Mouse (Mus musculus): ENCODE measurements at regions not wholly inside any gene's neighbourhood (a gene's known extent, or its start where the extent isn't known, plus 50 kb on each side); places are given as distances from the start of the nearest gene placed in this dataset.
A peak's percentile ranks its signal among the peaks of the same experiment; 100 is the strongest.

- Histone ChIP-seq H3K27ac (replicated peaks; ENCODE audit: low read depth, low read length) (no peak overlapping the region), H3K4me3 (ENCODE audit: low read depth, low read length) (no peak overlapping the region), H3K27me3 (ENCODE audit: control insufficient read depth, insufficient read depth, low read length) (no peaks in the 10 kb centered on the region), H3K4me2 (ENCODE audit: low read depth, severe bottlenecking) (no peak overlapping the region), H3K9ac (ENCODE audit: low read length) (no peak overlapping the region), H3K4me1 (ENCODE audit: control insufficient read depth, insufficient read depth, low read length) (no peaks in the 10 kb centered on the region), H3K36me3 (ENCODE audit: control insufficient read depth, insufficient read depth, low read length) (no peaks in the 10 kb centered on the region), H3K9me3 (ENCODE audit: control insufficient read depth, low read length) (no peaks in the 10 kb centered on the region)
- ATAC-seq (ENCODE audit: insufficient number of reproducible peaks, low FRiP score, low TSS enrichment, low read depth) (no peak), DNase-seq (ENCODE audit: low spot score) (no peak)
- WGBS = 89% methylated on average over 6 of the region's 6 CpGs
Observed at GRCm38 (mm10) chr4:127545106-127545505, 187.1 kb upstream of the Gjb5 start.

- no peak for DNase-seq (ENCODE audit: low spot score)
- Histone ChIP-seq H3K27me3 (ENCODE audit: control insufficient read depth, insufficient read depth, low read length) (no peaks in the 10 kb centered on the region), H3K9me3 (ENCODE audit: control insufficient read depth, low read length) (no peaks in the 10 kb centered on the region), H3K4me2 (ENCODE audit: low read depth, severe bottlenecking) (no peak overlapping the region), H3K27ac (replicated peaks; ENCODE audit: low read depth, low read length) (no peak overlapping the region), H3K4me3 (ENCODE audit: low read depth, low read length) (no peak overlapping the region), H3K36me3 (ENCODE audit: control insufficient read depth, insufficient read depth, low read length) (no peaks in the 10 kb centered on the region), H3K9ac (ENCODE audit: low read length) (no peak overlapping the region), H3K4me1 (ENCODE audit: control insufficient read depth, insufficient read depth, low read length) (no peaks in the 10 kb centered on the region)
- 89% methylated on average over 2 of the region's 2 CpGs for WGBS
- ATAC-seq (ENCODE audit: insufficient number of reproducible peaks, low FRiP score, low TSS enrichment, low read depth) = no peak
Observed at GRCm38 (mm10) chr4:127543276-127543675, 185.3 kb upstream of the Gjb5 start.

DNA sequence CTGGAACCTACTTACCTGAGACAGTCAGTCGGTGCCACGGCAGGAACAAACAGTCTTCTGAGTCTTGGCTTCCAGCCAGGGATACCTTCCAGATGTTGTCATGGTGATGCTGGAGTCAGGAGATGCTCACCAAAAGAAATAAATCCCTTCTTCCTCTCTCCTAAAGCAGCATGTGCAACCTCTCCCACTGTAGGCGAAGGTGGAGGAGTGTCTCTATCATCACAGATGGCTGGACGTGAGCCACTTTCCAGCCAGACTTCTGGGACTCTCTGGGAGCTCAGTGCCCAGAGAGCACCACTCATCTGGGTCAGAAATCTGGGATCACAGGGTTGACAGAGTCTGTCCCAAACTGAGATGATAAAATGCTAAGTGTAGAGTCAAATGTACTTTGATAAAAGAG, 184.8 kb upstream of the Gjb5 start:
- H3K4me1 ChIP-seq (ENCODE audit: control insufficient read depth, insufficient read depth, low read length) = no peaks in the 10 kb centered on the region
- no peak overlapping the region for H3K4me3 ChIP-seq (ENCODE audit: low read depth, low read length)
- no peak overlapping the region for H3K4me2 ChIP-seq (ENCODE audit: low read depth, severe bottlenecking)
- ATAC-seq (ENCODE audit: insufficient number of reproducible peaks, low FRiP score, low TSS enrichment, low read depth) = no peak
- no peaks in the 10 kb centered on the region for H3K9me3 ChIP-seq (ENCODE audit: control insufficient read depth, low read length)
- no peaks in the 10 kb centered on the region for H3K27me3 ChIP-seq (ENCODE audit: control insufficient read depth, insufficient read depth, low read length)
- H3K36me3 ChIP-seq (ENCODE audit: control insufficient read depth, insufficient read depth, low read length) = no peaks in the 10 kb centered on the region
- DNase-seq (ENCODE audit: low spot score) = no peak
- no peak overlapping the region for H3K27ac ChIP-seq (replicated peaks; ENCODE audit: low read depth, low read length)
- 90% methylated on average over 4 of the region's 4 CpGs for WGBS
- no peak overlapping the region for H3K9ac ChIP-seq (ENCODE audit: low read length)

GRCm38 (mm10) chr4:127536952-127537351, 179.0 kb upstream of the Gjb5 start:
- no peaks in the 10 kb centered on the region for H3K27me3 ChIP-seq (ENCODE audit: control insufficient read depth, insufficient read depth, low read length)
- DNase-seq (ENCODE audit: low spot score) (peak; percentile 25), ATAC-seq (ENCODE audit: insufficient number of reproducible peaks, low FRiP score, low TSS enrichment, low read depth) (no peak)
- H3K4me3 ChIP-seq (ENCODE audit: low read depth, low read length) = no peak overlapping the region
- no peaks in the 10 kb centered on the region for H3K36me3 ChIP-seq (ENCODE audit: control insufficient read depth, insufficient read depth, low read length)
- WGBS = 45% methylated on average over 5 of the region's 5 CpGs
- H3K4me1 ChIP-seq (ENCODE audit: control insufficient read depth, insufficient read depth, low read length) = no peaks in the 10 kb centered on the region
- no peak overlapping the region for H3K9ac ChIP-seq (ENCODE audit: low read length)
- H3K4me2 ChIP-seq (ENCODE audit: low read depth, severe bottlenecking) = no peak overlapping the region
- no peak overlapping the region for H3K27ac ChIP-seq (replicated peaks; ENCODE audit: low read depth, low read length)
- no peaks in the 10 kb centered on the region for H3K9me3 ChIP-seq (ENCODE audit: control insufficient read depth, low read length)

GRCm38 (mm10) chr4:127535630-127536029, 177.6 kb upstream of the Gjb5 start:
- Histone ChIP-seq H3K27ac (replicated peaks; ENCODE audit: low read depth, low read length) (no peak overlapping the region), H3K36me3 (ENCODE audit: control insufficient read depth, insufficient read depth, low read length) (no peaks in the 10 kb centered on the region), H3K9me3 (ENCODE audit: control insufficient read depth, low read length) (no peaks in the 10 kb centered on the region), H3K27me3 (ENCODE audit: control insufficient read depth, insufficient read depth, low read length) (no peaks in the 10 kb centered on the region), H3K4me1 (ENCODE audit: control insufficient read depth, insufficient read depth, low read length) (no peaks in the 10 kb centered on the region), H3K4me3 (ENCODE audit: low read depth, low read length) (no peak overlapping the region), H3K9ac (ENCODE audit: low read length) (no peak overlapping the region), H3K4me2 (ENCODE audit: low read depth, severe bottlenecking) (no peak overlapping the region)
- ATAC-seq (ENCODE audit: insufficient number of reproducible peaks, low FRiP score, low TSS enrichment, low read depth) (no peak), DNase-seq (ENCODE audit: low spot score) (no peak)
- 81% methylated on average over 7 of the region's 7 CpGs for WGBS

DNA sequence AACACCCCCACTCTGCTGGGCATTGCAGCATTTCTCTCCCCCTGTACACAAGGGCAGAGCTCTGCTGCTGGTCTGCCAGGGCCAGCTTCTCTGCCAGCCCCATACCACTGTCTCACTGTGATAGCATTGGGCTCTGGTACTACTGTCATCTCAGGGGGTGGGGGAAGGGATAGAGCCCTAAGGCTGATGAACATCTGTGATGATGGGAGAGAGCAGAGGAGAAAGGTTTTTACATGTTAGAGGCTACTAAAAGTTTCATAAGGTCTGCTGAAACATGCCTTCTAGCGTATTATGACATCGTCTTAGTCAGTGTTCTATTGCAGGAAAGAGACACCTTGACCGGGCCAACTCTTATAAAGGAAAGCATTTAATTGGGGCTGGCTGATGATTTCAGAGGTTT, 176.4 kb upstream of the Gjb5 start:
- no peaks in the 10 kb centered on the region for H3K4me1 ChIP-seq (ENCODE audit: control insufficient read depth, insufficient read depth, low read length)
- no peaks in the 10 kb centered on the region for H3K9me3 ChIP-seq (ENCODE audit: control insufficient read depth, low read length)
- WGBS = 97% methylated on average over 3 of the region's 3 CpGs
- H3K27me3 ChIP-seq (ENCODE audit: control insufficient read depth, insufficient read depth, low read length) = no peaks in the 10 kb centered on the region
- H3K36me3 ChIP-seq (ENCODE audit: control insufficient read depth, insufficient read depth, low read length) = no peaks in the 10 kb centered on the region
- no peak overlapping the region for H3K9ac ChIP-seq (ENCODE audit: low read length)
- H3K4me3 ChIP-seq (ENCODE audit: low read depth, low read length) = no peak overlapping the region
- ATAC-seq (ENCODE audit: insufficient number of reproducible peaks, low FRiP score, low TSS enrichment, low read depth) = no peak
- no peak overlapping the region for H3K4me2 ChIP-seq (ENCODE audit: low read depth, severe bottlenecking)
- DNase-seq (ENCODE audit: low spot score) = no peak
- no peak overlapping the region for H3K27ac ChIP-seq (replicated peaks; ENCODE audit: low read depth, low read length)

GRCm38 (mm10) chr4:127533726-127534125, 175.7 kb upstream of the Gjb5 start:
- 73% methylated on average over 4 of the region's 4 CpGs for WGBS

GRCm38 (mm10) chr4:127530779-127531178, 172.8 kb upstream of the Gjb5 start:
- 85% methylated on average over 11 of the region's 11 CpGs for WGBS

More at GRCm38 (mm10) chr4:127533726-127534125, 175.7 kb upstream of the Gjb5 start:
- ATAC-seq (ENCODE audit: insufficient number of reproducible peaks, low FRiP score, low TSS enrichment, low read depth) (no peak), DNase-seq (ENCODE audit: low spot score) (no peak)
- Histone ChIP-seq H3K4me1 (ENCODE audit: control insufficient read depth, insufficient read depth, low read length) (no peaks in the 10 kb centered on the region), H3K9me3 (ENCODE audit: control insufficient read depth, low read length) (no peaks in the 10 kb centered on the region), H3K27ac (replicated peaks; ENCODE audit: low read depth, low read length) (no peak overlapping the region), H3K4me2 (ENCODE audit: low read depth, severe bottlenecking) (no peak overlapping the region), H3K9ac (ENCODE audit: low read length) (no peak overlapping the region), H3K4me3 (ENCODE audit: low read depth, low read length) (no peak overlapping the region), H3K27me3 (ENCODE audit: control insufficient read depth, insufficient read depth, low read length) (no peaks in the 10 kb centered on the region), H3K36me3 (ENCODE audit: control insufficient read depth, insufficient read depth, low read length) (no peaks in the 10 kb centered on the region)

DNA sequence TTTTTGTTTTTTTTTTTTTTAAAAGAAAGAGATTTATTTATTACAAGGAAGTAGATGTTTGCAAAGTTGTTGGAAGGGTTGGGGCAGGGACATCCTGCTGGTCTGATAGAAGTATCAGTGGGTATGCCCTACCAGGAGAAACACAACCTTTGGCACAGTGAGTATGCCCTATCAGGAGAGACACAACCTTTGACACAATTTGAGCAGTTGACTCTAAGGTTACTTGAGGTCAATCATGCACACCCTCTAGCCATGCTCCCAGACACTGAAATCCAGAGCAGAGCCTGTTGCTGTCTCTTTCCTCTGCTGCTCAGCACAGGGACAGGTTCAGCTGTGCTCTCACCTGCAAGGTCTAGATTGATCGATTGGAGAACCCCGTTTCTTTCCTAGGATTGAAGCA, 164.2 kb upstream of the Gjb5 start:
- H3K27me3 ChIP-seq (ENCODE audit: control insufficient read depth, insufficient read depth, low read length) = no peaks in the 10 kb centered on the region
- no peak overlapping the region for H3K4me3 ChIP-seq (ENCODE audit: low read depth, low read length)
- no peaks in the 10 kb centered on the region for H3K36me3 ChIP-seq (ENCODE audit: control insufficient read depth, insufficient read depth, low read length)
- no peak overlapping the region for H3K9ac ChIP-seq (ENCODE audit: low read length)
- 96% methylated on average over 2 of the region's 2 CpGs for WGBS
- no peaks in the 10 kb centered on the region for H3K9me3 ChIP-seq (ENCODE audit: control insufficient read depth, low read length)
- H3K27ac ChIP-seq (replicated peaks; ENCODE audit: low read depth, low read length) = no peak overlapping the region
- no peaks in the 10 kb centered on the region for H3K4me1 ChIP-seq (ENCODE audit: control insufficient read depth, insufficient read depth, low read length)
- no peak overlapping the region for H3K4me2 ChIP-seq (ENCODE audit: low read depth, severe bottlenecking)
- ATAC-seq (ENCODE audit: insufficient number of reproducible peaks, low FRiP score, low TSS enrichment, low read depth) (no peak), DNase-seq (ENCODE audit: low spot score) (no peak)

More at GRCm38 (mm10) chr4:127530779-127531178, 172.8 kb upstream of the Gjb5 start:
- DNase-seq (ENCODE audit: low spot score) = no peak
- Histone ChIP-seq H3K4me2 (ENCODE audit: low read depth, severe bottlenecking) (no peak overlapping the region), H3K9me3 (ENCODE audit: control insufficient read depth, low read length) (no peaks in the 10 kb centered on the region), H3K36me3 (ENCODE audit: control insufficient read depth, insufficient read depth, low read length) (no peaks in the 10 kb centered on the region), H3K4me1 (ENCODE audit: control insufficient read depth, insufficient read depth, low read length) (no peaks in the 10 kb centered on the region), H3K9ac (ENCODE audit: low read length) (no peak overlapping the region), H3K4me3 (ENCODE audit: low read depth, low read length) (no peak overlapping the region), H3K27ac (replicated peaks; ENCODE audit: low read depth, low read length) (no peak overlapping the region), H3K27me3 (ENCODE audit: control insufficient read depth, insufficient read depth, low read length) (no peaks in the 10 kb centered on the region)
- no peak for ATAC-seq (ENCODE audit: insufficient number of reproducible peaks, low FRiP score, low TSS enrichment, low read depth)
